Mouse (Mus musculus) brain, embryonic 14.5 days (tissue): ENCODE data around the gene Acbd6.

ENCODE experiments used
- CTCF ChIP-seq: fragments of 200-500 bp; IDR thresholded peaks from 2 replicates; pipeline ENCODE4 v1.5.1; 2012; ENCODE audit warnings: inconsistent platforms, mild to moderate bottlenecking, moderate library complexity, borderline replicate concordance; ENCODE audit not compliant: insufficient read depth, insufficient read length; ENCODE audit errors: extremely low read depth
- POLR2A ChIP-seq: fragments of 200-500 bp; IDR thresholded peaks from 2 replicates; pipeline ENCODE4 v1.6.1; 2012; ENCODE audit warnings: mild to moderate bottlenecking, inconsistent platforms, borderline replicate concordance; ENCODE audit not compliant: poor library complexity, insufficient read depth, insufficient read length, severe bottlenecking; ENCODE audit errors: extremely low read depth

GRCm38 (mm10) chr1:155532833-155533688 lies 24.9 kb upstream of the Acbd6 start:
- TF ChIP-seq CTCF (no peak), POLR2A (no peak)
